Mouse (Mus musculus): ENCODE data around the gene Smim15. TPM values are rescaled to one million over a fixed set of nuclear protein-coding genes. Genes with fewer than 3 reads are reported as not detected.

Gene Smim15
- 26.5 and 29.4 TPM in 2 replicates for polyA plus RNA-seq (2016; fragmentation: Nextera tagmentation; extraction: Ambion mirVana)

- ATAC-seq (ENCODE audit: insufficient number of reproducible peaks, low FRiP score): peak; percentile 97
- Histone ChIP-seq H3K4me3 (peak within 1 kb of the TSS; percentile 95), H3K36me3 (peaks cover 10% of the 10 kb centered on the region), H3K4me2 (peak within 1 kb of the TSS; percentile 80), H3K9me3 (replicated peaks) (no peaks in the 10 kb centered on the region), H3K9ac (peak within 1 kb of the TSS; percentile 93), H3K4me1 (replicated peaks) (peaks cover 24% of the 10 kb centered on the region), H3K27me3 (replicated peaks) (0 out of 2 replicates have a peak, but pooled peaks cover 6% of the 10 kb centered on the region), H3K27ac (ENCODE audit: poor library complexity, severe bottlenecking) (peak within 1 kb of the TSS; percentile 96)
- under 1% methylated on average over 71 of the region's 71 CpGs for WGBS
Measured at GRCm38 (mm10) chr13:108044222-108044941, at the start of gene Smim15. TSS of gene Smim15 (plus strand) at chr13:108044446.

- Histone ChIP-seq H3K36me3 (no peaks in the 10 kb centered on the region), H3K9ac (no peak overlapping the region), H3K9me3 (replicated peaks) (no peaks in the 10 kb centered on the region), H3K27ac (ENCODE audit: poor library complexity, severe bottlenecking) (no peak overlapping the region), H3K27me3 (replicated peaks) (no peaks in the 10 kb centered on the region), H3K4me3 (no peak overlapping the region), H3K4me2 (no peak overlapping the region), H3K4me1 (replicated peaks) (no peaks in the 10 kb centered on the region)
- WGBS: 72% methylated on average over 7 of the region's 7 CpGs
- ATAC-seq (ENCODE audit: insufficient number of reproducible peaks, low FRiP score): no peak
Measured at GRCm38 (mm10) chr13:107995211-107995610, 49.0 kb upstream of the Smim15 start.

- ATAC-seq (ENCODE audit: insufficient number of reproducible peaks, low FRiP score): no peak
- H3K27me3 ChIP-seq (replicated peaks): no peaks in the 10 kb centered on the region
- H3K9me3 ChIP-seq (replicated peaks): no peaks in the 10 kb centered on the region
- H3K4me1 ChIP-seq (replicated peaks): no peaks in the 10 kb centered on the region
- WGBS: 86% methylated on average over 3 of the region's 3 CpGs
- H3K9ac ChIP-seq: no peak overlapping the region
- H3K36me3 ChIP-seq: no peaks in the 10 kb centered on the region
- H3K4me2 ChIP-seq: no peak overlapping the region
- no peak overlapping the region for H3K27ac ChIP-seq (ENCODE audit: poor library complexity, severe bottlenecking)
- no peak overlapping the region for H3K4me3 ChIP-seq
Measured at GRCm38 (mm10) chr13:107996301-107996700, 47.9 kb upstream of the Smim15 start.

GRCm38 (mm10) chr13:108007861-108008260, 36.4 kb upstream of the Smim15 start:
- H3K4me3 ChIP-seq: no peak overlapping the region
- H3K4me1 ChIP-seq (replicated peaks): no peaks in the 10 kb centered on the region
- WGBS: 76% methylated on average over 4 of the region's 4 CpGs
- H3K9me3 ChIP-seq (replicated peaks): peaks cover 8% of the 10 kb centered on the region
- H3K27me3 ChIP-seq (replicated peaks): no peaks in the 10 kb centered on the region
- H3K4me2 ChIP-seq: no peak overlapping the region
- no peak for ATAC-seq (ENCODE audit: insufficient number of reproducible peaks, low FRiP score)
- no peak overlapping the region for H3K27ac ChIP-seq (ENCODE audit: poor library complexity, severe bottlenecking)
- H3K36me3 ChIP-seq: no peaks in the 10 kb centered on the region
- no peak overlapping the region for H3K9ac ChIP-seq

- no peak overlapping the region for H3K9ac ChIP-seq
- no peak overlapping the region for H3K4me2 ChIP-seq
- no peaks in the 10 kb centered on the region for H3K27me3 ChIP-seq (replicated peaks)
- H3K36me3 ChIP-seq: no peaks in the 10 kb centered on the region
- WGBS: 83% methylated on average over 8 of the region's 8 CpGs
- H3K4me3 ChIP-seq: no peak overlapping the region
- no peak overlapping the region for H3K27ac ChIP-seq (ENCODE audit: poor library complexity, severe bottlenecking)
- no peaks in the 10 kb centered on the region for H3K4me1 ChIP-seq (replicated peaks)
- H3K9me3 ChIP-seq (replicated peaks): peaks cover 8% of the 10 kb centered on the region
- no peak for ATAC-seq (ENCODE audit: insufficient number of reproducible peaks, low FRiP score)
Measured at GRCm38 (mm10) chr13:108013110-108013509, 31.1 kb upstream of the Smim15 start.

GRCm38 (mm10) chr13:108013839-108014238, 30.4 kb upstream of the Smim15 start:
- H3K9ac ChIP-seq: no peak overlapping the region
- peaks cover 5% of the 10 kb centered on the region; the same call in 1 of the 2 replicates for H3K9me3 ChIP-seq (replicated peaks)
- no peak overlapping the region for H3K4me3 ChIP-seq
- no peaks in the 10 kb centered on the region for H3K36me3 ChIP-seq
- no peaks in the 10 kb centered on the region for H3K4me1 ChIP-seq (replicated peaks)
- no peak overlapping the region for H3K4me2 ChIP-seq
- no peak overlapping the region for H3K27ac ChIP-seq (ENCODE audit: poor library complexity, severe bottlenecking)
- ATAC-seq (ENCODE audit: insufficient number of reproducible peaks, low FRiP score): no peak
- H3K27me3 ChIP-seq (replicated peaks): no peaks in the 10 kb centered on the region
- WGBS: 80% methylated on average over 6 of the region's 6 CpGs

- Histone ChIP-seq H3K9me3 (replicated peaks) (0 out of 2 replicates have a peak, but pooled peaks cover 5% of the 10 kb centered on the region), H3K36me3 (no peaks in the 10 kb centered on the region), H3K4me1 (replicated peaks) (no peaks in the 10 kb centered on the region), H3K4me2 (no peak overlapping the region), H3K9ac (no peak overlapping the region), H3K4me3 (no peak overlapping the region), H3K27ac (ENCODE audit: poor library complexity, severe bottlenecking) (no peak overlapping the region), H3K27me3 (replicated peaks) (no peaks in the 10 kb centered on the region)
- no peak for ATAC-seq (ENCODE audit: insufficient number of reproducible peaks, low FRiP score)
- WGBS: 79% methylated on average over 6 of the region's 6 CpGs
Measured at GRCm38 (mm10) chr13:108015166-108015565, 29.1 kb upstream of the Smim15 start.

GRCm38 (mm10) chr13:108017349-108017748, 26.9 kb upstream of the Smim15 start:
- no peaks in the 10 kb centered on the region for H3K36me3 ChIP-seq
- 72% methylated on average over 6 of the region's 6 CpGs for WGBS

GRCm38 (mm10) chr13:108025802-108026201, 18.4 kb upstream of the Smim15 start:
- Histone ChIP-seq H3K9ac (no peak overlapping the region), H3K27ac (ENCODE audit: poor library complexity, severe bottlenecking) (no peak overlapping the region), H3K9me3 (replicated peaks) (peaks cover 4% of the 10 kb centered on the region; the same call in 1 of the 2 replicates), H3K27me3 (replicated peaks) (no peaks in the 10 kb centered on the region), H3K36me3 (no peaks in the 10 kb centered on the region), H3K4me1 (replicated peaks) (0 out of 2 replicates have a peak, but pooled peaks cover 3% of the 10 kb centered on the region), H3K4me2 (no peak overlapping the region), H3K4me3 (no peak overlapping the region)
- 41% methylated on average over 3 of the region's 3 CpGs for WGBS
- ATAC-seq (ENCODE audit: insufficient number of reproducible peaks, low FRiP score): no peak

More at GRCm38 (mm10) chr13:108017349-108017748, 26.9 kb upstream of the Smim15 start:
- H3K27me3 ChIP-seq (replicated peaks): no peaks in the 10 kb centered on the region
- 0 out of 2 replicates have a peak, but pooled peaks cover 2% of the 10 kb centered on the region for H3K9me3 ChIP-seq (replicated peaks)
- no peak for ATAC-seq (ENCODE audit: insufficient number of reproducible peaks, low FRiP score)
- H3K27ac ChIP-seq (ENCODE audit: poor library complexity, severe bottlenecking): no peak overlapping the region
- H3K4me3 ChIP-seq: no peak overlapping the region
- H3K9ac ChIP-seq: no peak overlapping the region
- no peaks in the 10 kb centered on the region for H3K4me1 ChIP-seq (replicated peaks)
- H3K4me2 ChIP-seq: no peak overlapping the region

- Histone ChIP-seq H3K27ac (ENCODE audit: poor library complexity, severe bottlenecking) (no peak overlapping the region), H3K9ac (no peak overlapping the region), H3K4me2 (no peak overlapping the region), H3K9me3 (replicated peaks) (peaks cover 4% of the 10 kb centered on the region; the same call in 1 of the 2 replicates), H3K36me3 (no peaks in the 10 kb centered on the region), H3K27me3 (replicated peaks) (no peaks in the 10 kb centered on the region), H3K4me3 (no peak overlapping the region), H3K4me1 (replicated peaks) (no peaks in the 10 kb centered on the region)
- 79% methylated on average over 4 of the region's 4 CpGs for WGBS
- ATAC-seq (ENCODE audit: insufficient number of reproducible peaks, low FRiP score): no peak
Measured at GRCm38 (mm10) chr13:108032789-108033188, 11.5 kb upstream of the Smim15 start.

GRCm38 (mm10) chr13:108039375-108039774, 4.9 kb upstream of the Smim15 start:
- ATAC-seq (ENCODE audit: insufficient number of reproducible peaks, low FRiP score): no peak
- 47% methylated on average over 6 of the region's 6 CpGs for WGBS
- Histone ChIP-seq H3K4me2 (no peak overlapping the region), H3K9ac (no peak overlapping the region), H3K9me3 (replicated peaks) (no peaks in the 10 kb centered on the region), H3K4me1 (replicated peaks) (peaks cover 17% of the 10 kb centered on the region), H3K27ac (ENCODE audit: poor library complexity, severe bottlenecking) (no peak overlapping the region), H3K27me3 (replicated peaks) (0 out of 2 replicates have a peak, but pooled peaks cover 6% of the 10 kb centered on the region), H3K4me3 (no peak overlapping the region), H3K36me3 (no peaks in the 10 kb centered on the region)
